Mouse (Mus musculus): ENCODE results near the gene Hist2h2aa2. TPM values are rescaled to one million over a fixed set of nuclear protein-coding genes. Genes with fewer than 3 reads are reported as not detected.
A peak's percentile ranks its signal among the peaks of the same experiment; 100 is the strongest.
"Not testable (repeated sequence)": the region's sequence is repeated elsewhere in the genome, so short reads cannot be mapped to it uniquely, and the experiment has no call there.

Hist2h2aa2 gene
- polyA plus RNA-seq, 1 experiment from 2014 or later: 42.2 TPM

DNA sequence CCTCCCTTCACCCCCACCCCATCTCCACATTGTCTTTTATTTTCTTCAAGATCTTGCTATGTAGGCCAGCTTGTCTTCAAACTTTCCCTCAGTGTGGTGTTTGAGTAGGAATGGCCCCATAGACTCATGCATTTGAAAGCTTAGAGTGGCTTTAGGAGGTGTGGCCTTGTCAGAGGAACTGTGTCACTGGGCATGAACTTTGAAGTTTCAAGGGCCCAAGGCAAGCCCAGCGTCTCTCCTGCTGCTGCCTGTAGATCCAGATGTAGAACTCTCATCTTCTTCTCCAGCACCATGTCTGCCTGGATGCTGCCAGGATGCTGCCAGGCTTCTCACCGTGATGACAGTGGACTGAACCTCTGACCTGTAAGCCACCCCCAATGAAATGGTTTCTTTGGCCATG is 11.2 kb downstream of the Hist2h2aa2 start:
- Histone ChIP-seq H3K27ac (no peak overlapping the region), H3K4me3 (replicated peaks) (no peak overlapping the region), H3K36me3 (no peaks in the 10 kb centered on the region), H3K27me3 (no peaks in the 10 kb centered on the region), H3K9ac (no peak overlapping the region), H3K4me2 (no peak overlapping the region), H3K4me1 (peaks cover 32% of the 10 kb centered on the region), H3K9me3 (replicated peaks) (no peaks in the 10 kb centered on the region)
- WGBS: 62% methylated on average over 2 of the region's 2 CpGs
- ATAC-seq (replicated peaks; ENCODE audit: low FRiP score): no peak

DNA sequence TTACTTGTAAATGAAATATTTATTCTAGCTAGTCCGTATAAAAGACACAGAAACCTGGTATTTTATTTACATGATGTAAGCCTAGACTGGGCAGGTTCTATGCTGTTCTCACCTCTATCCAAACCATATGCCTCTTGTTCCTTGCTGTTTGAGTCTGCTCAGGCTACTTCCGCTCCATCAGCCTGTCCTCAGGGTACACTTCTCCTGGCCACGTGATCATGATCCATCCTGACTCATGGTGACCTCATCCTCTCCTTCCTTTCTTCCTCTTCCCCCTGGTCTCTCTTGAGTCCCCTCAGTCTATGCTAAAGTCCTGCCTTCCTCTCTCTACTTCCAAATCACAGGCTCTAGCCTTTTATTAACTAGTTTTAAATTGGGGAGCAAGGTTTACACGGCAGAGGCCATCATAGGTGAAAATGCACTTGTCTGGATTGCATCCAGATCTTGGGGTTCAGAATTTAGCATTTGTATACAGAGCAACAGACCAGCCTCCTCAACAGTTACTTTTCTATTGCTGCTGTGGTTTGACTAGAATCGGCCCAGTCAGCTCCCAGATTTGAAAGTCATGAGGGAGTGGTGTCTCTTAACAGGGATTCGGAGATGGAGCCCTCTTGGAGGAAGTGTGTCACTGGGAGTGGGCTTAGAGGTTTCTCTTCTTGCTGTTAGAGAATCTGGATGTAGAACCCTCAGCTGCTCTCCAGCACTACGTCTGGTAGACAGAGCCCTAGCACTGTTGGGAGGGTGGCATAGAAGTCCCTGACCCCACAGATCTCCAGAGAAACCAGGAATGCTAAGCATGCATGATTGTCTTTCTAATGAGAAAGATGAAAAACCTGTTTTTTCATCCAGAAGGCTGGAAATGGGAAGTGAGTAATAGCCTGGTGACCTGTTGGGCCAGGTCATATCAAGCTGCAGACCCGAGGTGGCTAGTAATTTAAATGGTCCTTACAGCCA is 13.1 kb downstream of the Hist2h2aa2 start:
- Histone ChIP-seq H3K36me3 (no peaks in the 10 kb centered on the region), H3K9me3 (replicated peaks) (no peaks in the 10 kb centered on the region), H3K27me3 (no peaks in the 10 kb centered on the region), H3K4me2 (no peak overlapping the region), H3K4me3 (replicated peaks) (no peak overlapping the region), H3K4me1 (peaks cover 48% of the 10 kb centered on the region), H3K9ac (no peak overlapping the region), H3K27ac (no peak overlapping the region)
- no peak for ATAC-seq (replicated peaks; ENCODE audit: low FRiP score)
- 61% methylated on average over 8 of the region's 8 CpGs for WGBS

DNA sequence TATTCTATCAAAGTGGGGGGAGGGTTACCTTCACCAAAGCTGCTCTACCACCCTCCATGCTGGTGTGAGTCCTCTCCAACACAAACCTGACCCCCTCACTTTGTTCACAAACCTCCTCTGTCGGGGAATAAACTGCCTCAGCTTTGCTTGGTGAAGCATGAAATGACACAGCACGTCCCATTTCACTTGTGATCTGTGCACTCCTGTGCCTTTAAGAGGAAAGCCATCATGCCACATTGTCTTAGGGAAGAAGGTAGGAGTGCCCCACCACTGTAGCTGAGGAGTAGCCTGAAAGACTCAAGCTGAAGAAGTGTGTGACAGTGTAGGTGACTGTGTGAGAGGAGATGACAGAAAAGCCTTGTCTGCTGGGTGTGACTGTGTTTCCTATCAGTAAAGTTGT is 14.7 kb downstream of the Hist2h2aa2 start:
- H3K4me2 ChIP-seq: peak overlapping the region; percentile 11; the same call in 1 of the 2 replicates

DNA sequence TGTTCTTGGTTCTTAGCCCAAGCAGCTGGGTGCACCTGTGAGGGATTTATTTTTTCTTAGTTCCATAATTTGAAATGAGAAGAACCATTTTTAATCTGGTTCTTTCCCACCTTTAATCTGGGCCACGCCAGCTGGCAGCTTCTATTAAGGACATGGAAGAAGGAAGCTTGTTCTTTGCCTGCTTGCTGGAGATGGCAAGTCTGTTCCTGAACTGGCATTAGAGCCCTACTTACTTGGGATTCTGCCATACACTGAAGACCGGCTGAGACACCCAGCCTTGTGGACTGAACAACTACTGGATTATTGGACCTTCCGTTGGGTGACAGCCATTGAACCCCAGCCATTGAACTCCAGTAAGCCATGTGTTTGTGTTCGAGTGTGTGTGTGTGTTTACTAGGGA is 17.3 kb downstream of the Hist2h2aa2 start:
- Histone ChIP-seq H3K4me1 (peaks cover 60% of the 10 kb centered on the region), H3K4me3 (replicated peaks) (no peak overlapping the region; the same call in 1 of the 2 replicates), H3K36me3 (no peaks in the 10 kb centered on the region)

More for the DNA sequence above, 14.7 kb downstream of the Hist2h2aa2 start:
- no peaks in the 10 kb centered on the region for H3K36me3 ChIP-seq
- no peaks in the 10 kb centered on the region for H3K9me3 ChIP-seq (replicated peaks)
- ATAC-seq (replicated peaks; ENCODE audit: low FRiP score): no peak
- H3K27me3 ChIP-seq: no peaks in the 10 kb centered on the region
- H3K4me1 ChIP-seq: peaks cover 51% of the 10 kb centered on the region
- H3K27ac ChIP-seq: peak overlapping the region; percentile 39
- H3K9ac ChIP-seq: no peak overlapping the region
- no peak overlapping the region for H3K4me3 ChIP-seq (replicated peaks)
- 18% methylated on average over 2 of the region's 2 CpGs for WGBS

DNA sequence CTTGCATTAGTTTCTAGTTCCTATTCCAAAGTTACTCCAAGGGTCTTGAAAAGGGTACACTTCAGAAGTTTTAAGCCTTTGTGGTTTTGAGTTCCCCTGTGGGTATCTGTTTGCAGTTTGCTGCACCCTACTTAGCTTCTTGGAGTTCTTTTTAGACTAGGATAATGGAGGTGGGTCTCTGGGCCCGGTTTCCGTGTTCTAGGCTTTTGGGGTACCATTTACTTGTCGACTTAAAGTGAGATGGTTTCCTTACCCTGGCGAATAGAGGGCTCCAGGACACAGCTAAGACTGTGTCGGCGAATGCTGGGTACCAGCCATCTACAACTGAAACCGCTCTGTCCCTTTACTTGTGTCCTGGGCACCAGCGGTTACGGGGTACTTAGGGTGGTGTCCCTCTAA is 18.4 kb downstream of the Hist2h2aa2 start:
- Histone ChIP-seq H3K9ac (peak overlapping the region; percentile 64), H3K4me1 (peaks cover 51% of the 10 kb centered on the region), H3K9me3 (replicated peaks) (no peaks in the 10 kb centered on the region), H3K27me3 (no peaks in the 10 kb centered on the region), H3K36me3 (no peaks in the 10 kb centered on the region), H3K4me3 (replicated peaks) (peak overlapping the region; percentile 68), H3K27ac (peak overlapping the region; percentile 100), H3K4me2 (peak overlapping the region; percentile 86)
- 21% methylated on average over 9 of the region's 9 CpGs for WGBS
- ATAC-seq (replicated peaks; ENCODE audit: low FRiP score): no peak

More for the DNA sequence above, 17.3 kb downstream of the Hist2h2aa2 start:
- H3K27me3 ChIP-seq: no peaks in the 10 kb centered on the region
- H3K9ac ChIP-seq: 0 out of 2 replicates have a peak overlapping the region, but pooled peaks have one; percentile 10
- 94% methylated on average over 4 of the region's 4 CpGs for WGBS
- 0 out of 2 replicates have a peak overlapping the region, but pooled peaks have one; percentile 4 for H3K27ac ChIP-seq
- no peaks in the 10 kb centered on the region for H3K9me3 ChIP-seq (replicated peaks)
- no peak for ATAC-seq (replicated peaks; ENCODE audit: low FRiP score)
- peak overlapping the region; percentile 86 for H3K4me2 ChIP-seq

DNA sequence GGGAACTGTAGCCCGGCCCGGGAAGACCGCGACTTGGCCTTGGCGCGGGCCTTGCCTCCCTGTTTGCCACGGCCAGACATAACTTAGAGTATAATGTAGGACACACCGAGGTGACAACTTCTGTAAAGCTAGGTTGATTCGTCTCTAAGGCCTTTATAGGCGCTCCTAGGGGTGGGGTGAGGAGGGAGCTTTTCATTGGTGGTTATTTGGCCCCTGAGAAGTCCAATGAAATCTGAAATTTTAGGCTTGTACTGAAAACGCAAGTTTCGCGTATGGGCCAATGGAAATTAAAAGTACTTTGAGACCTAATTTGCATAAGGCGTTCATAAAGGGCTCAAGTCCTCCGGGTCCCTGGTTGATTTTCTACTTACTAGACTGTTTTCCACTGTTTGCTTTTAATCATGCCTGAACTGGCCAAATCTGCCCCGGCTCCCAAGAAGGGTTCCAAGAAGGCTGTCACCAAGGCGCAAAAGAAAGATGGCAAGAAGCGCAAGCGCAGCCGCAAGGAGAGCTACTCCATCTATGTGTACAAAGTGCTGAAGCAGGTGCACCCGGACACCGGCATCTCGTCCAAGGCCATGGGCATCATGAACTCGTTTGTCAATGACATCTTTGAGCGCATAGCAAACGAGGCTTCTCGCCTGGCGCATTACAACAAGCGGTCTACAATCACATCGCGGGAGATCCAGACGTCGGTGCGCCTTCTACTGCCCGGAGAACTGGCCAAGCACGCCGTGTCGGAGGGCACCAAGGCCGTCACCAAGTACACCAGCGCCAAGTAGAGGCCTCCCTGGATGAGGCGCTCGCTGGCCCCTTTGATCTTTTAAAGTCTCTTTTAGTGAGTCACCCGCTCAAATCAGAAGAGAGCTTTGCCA is 19.1 kb downstream of the Hist2h2aa2 start, which contains the start of the genes Hist2h2ac and Hist2h2be:
Gene Hist2h2ac (minus strand): TSS at position 116 of the 875 bp plus-strand sequence.
Gene Hist2h2be (plus strand): TSS at position 355 of the 875 bp plus-strand sequence.
- Histone ChIP-seq H3K36me3 (no peaks in the 10 kb centered on the region), H3K4me3 (replicated peaks) (peak within 1 kb of the TSS; percentile 68), H3K4me1 (peaks cover 46% of the 10 kb centered on the region), H3K9me3 (replicated peaks) (no peaks in the 10 kb centered on the region), H3K9ac (peak within 1 kb of the TSS; percentile 92), H3K27me3 (no peaks in the 10 kb centered on the region), H3K4me2 (peak within 1 kb of the TSS; percentile 86), H3K27ac (peak within 1 kb of the TSS; percentile 100)
- ATAC-seq (replicated peaks; ENCODE audit: low FRiP score): peak; percentile 94
- WGBS: under 1% methylated on average over 43 of the region's 43 CpGs

DNA sequence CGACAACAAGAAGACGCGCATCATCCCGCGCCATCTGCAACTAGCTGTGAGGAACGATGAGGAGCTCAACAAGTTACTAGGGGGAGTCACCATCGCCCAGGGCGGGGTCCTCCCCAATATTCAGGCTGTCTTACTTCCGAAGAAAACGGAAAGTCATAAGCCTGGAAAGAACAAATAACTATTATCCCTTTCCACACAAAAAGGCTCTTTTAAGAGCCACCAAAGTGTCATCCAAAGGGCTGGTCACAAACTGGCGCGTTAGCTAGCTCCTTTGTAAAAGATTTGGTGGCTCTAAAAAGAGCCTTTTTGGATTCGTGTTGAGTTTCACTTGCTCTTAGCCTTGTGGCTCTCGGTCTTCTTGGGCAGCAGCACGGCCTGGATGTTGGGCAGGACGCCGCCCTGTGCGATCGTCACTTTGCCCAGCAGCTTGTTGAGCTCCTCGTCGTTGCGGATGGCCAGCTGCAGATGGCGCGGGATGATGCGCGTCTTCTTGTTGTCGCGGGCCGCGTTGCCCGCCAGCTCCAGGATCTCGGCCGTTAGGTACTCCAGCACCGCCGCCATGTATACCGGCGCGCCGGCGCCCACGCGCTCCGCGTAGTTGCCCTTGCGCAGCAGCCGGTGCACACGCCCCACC is 19.8 kb downstream of the Hist2h2aa2 start:
- Histone ChIP-seq H3K4me1 (peaks cover 41% of the 10 kb centered on the region), H3K9ac (peak overlapping the region; percentile 92), H3K4me2 (peak overlapping the region; percentile 86), H3K27ac (peak overlapping the region; percentile 100), H3K4me3 (replicated peaks) (peak overlapping the region; percentile 68)
- WGBS: under 1% methylated on average over 47 of the region's 47 CpGs
- not testable (repeated sequence) for H3K27me3 ChIP-seq; H3K36me3 ChIP-seq; H3K9me3 ChIP-seq (replicated peaks)
- ATAC-seq (replicated peaks; ENCODE audit: low FRiP score): peak; percentile 2; the same call in 1 of the 2 replicates

DNA sequence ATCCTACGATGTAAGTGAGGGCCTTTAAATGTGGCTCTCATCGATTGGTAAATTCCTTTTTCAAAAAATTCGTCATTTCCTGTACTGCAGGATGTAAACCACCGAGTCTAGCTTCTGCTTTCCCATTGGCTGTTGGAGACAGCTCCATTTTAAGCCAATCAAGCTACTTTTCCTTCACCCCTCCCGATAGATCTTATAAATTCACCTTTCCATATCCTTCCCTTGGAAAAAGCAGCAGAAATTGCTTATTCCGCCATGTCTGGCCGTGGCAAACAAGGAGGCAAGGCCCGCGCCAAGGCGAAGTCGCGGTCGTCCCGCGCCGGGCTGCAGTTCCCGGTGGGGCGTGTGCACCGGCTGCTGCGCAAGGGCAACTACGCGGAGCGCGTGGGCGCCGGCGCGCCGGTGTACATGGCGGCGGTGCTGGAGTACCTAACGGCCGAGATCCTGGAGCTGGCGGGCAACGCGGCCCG is 20.4 kb downstream of the Hist2h2aa2 start, which contains the start of the genes Bola1 and Hist2h2ab:
Gene Bola1 (minus strand): TSS at position 49 of the 470 bp plus-strand sequence.
Gene Hist2h2ab (plus strand): TSS at position 205 of the 470 bp plus-strand sequence.
- 0 out of 2 replicates have a peak, but pooled peaks cover 1% of the 10 kb centered on the region for H3K27me3 ChIP-seq
- no peaks in the 10 kb centered on the region for H3K36me3 ChIP-seq
- peak within 1 kb of the TSS; percentile 68 for H3K4me3 ChIP-seq (replicated peaks)
- WGBS: under 1% methylated on average over 37 of the region's 37 CpGs
- peak within 1 kb of the TSS; percentile 100 for H3K27ac ChIP-seq
- ATAC-seq (replicated peaks; ENCODE audit: low FRiP score): peak; percentile 78
- peak within 1 kb of the TSS; percentile 92 for H3K9ac ChIP-seq
- no peaks in the 10 kb centered on the region for H3K9me3 ChIP-seq (replicated peaks)
- peak within 1 kb of the TSS; percentile 86 for H3K4me2 ChIP-seq
- peaks cover 36% of the 10 kb centered on the region for H3K4me1 ChIP-seq

DNA sequence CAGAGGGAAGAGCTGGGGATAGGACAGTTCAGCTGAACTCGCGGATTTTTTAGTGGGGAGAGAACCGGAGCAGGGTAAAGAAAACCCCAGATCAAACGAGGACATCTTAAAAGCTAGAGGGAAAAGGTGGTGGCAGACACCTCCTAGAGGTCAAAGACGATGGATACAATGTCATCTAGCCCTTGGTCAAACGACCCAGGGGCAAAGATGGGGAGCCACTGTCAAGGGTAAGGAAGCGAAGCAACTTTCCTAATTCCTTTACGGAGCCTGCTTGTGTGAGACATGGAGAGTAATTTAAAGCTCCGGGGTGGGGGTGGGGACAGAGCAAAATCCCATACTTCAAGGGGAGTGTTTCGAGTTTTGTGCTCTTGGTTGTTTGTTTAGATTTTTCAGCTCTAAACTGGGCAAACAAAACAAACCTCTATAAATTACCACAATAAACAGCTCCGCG is 20.9 kb downstream of the Hist2h2aa2 start:
- Histone ChIP-seq H3K27me3 (0 out of 2 replicates have a peak, but pooled peaks cover 2% of the 10 kb centered on the region), H3K9ac (peak overlapping the region; percentile 50), H3K36me3 (no peaks in the 10 kb centered on the region), H3K4me1 (peaks cover 35% of the 10 kb centered on the region), H3K4me3 (replicated peaks) (peak overlapping the region; percentile 68), H3K4me2 (peak overlapping the region; percentile 86), H3K27ac (peak overlapping the region; percentile 100), H3K9me3 (replicated peaks) (no peaks in the 10 kb centered on the region)
- WGBS: 0% methylated on average over 12 of the region's 12 CpGs
- peak; percentile 7; the same call in 1 of the 2 replicates for ATAC-seq (replicated peaks; ENCODE audit: low FRiP score)

DNA sequence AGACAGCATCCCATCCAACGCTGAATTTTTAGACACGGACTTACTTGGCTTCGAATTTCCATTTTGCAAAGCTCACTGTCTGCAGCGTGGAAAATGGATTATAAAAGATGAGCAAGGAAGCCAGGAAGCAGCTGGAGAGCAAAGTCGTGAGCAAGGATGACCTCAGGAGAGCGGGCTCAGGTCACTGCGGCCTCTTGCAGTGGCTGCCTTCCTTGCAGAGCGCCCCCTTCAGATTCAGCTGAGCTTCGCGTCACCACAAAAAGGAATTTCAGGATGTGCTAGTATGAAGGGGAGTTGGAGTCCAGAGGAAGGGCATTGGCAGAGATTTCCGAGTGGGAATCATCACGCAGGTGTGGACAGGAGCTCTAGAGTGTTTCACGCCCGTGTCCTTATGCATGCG is 30.8 kb downstream of the Hist2h2aa2 start:
- Histone ChIP-seq H3K9ac (no peak overlapping the region), H3K27me3 (no peaks in the 10 kb centered on the region), H3K4me2 (no peak overlapping the region), H3K9me3 (replicated peaks) (no peaks in the 10 kb centered on the region), H3K4me3 (replicated peaks) (no peak overlapping the region), H3K36me3 (no peaks in the 10 kb centered on the region), H3K27ac (no peak overlapping the region), H3K4me1 (peaks cover 4% of the 10 kb centered on the region)
- no peak for ATAC-seq (replicated peaks; ENCODE audit: low FRiP score)
- WGBS: 32% methylated on average over 15 of the region's 15 CpGs

DNA sequence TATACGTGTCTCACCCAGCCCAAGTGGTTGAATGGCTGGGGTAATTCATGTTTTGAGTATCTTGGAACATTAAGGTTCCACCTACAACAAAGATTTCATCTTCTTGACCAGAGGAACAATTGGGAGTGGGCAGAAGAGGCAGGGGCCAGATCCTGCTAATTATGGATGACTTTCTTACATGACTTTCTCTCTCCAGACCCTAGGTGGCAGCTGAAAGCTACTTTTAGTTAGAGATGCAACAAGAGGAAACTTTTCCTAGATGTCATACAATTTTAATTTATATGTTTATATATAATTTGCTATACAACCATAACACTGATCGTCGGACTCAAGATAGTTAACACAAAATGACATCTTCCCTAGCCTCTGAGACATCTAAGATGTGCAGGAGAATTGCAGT is 32.3 kb downstream of the Hist2h2aa2 start:
- no peaks in the 10 kb centered on the region for H3K36me3 ChIP-seq
- no peak for ATAC-seq (replicated peaks; ENCODE audit: low FRiP score)
- H3K9me3 ChIP-seq (replicated peaks): no peaks in the 10 kb centered on the region
- no peak overlapping the region for H3K4me2 ChIP-seq
- no peak overlapping the region for H3K4me3 ChIP-seq (replicated peaks)
- WGBS: 86% methylated on average over 3 of the region's 3 CpGs
- no peak overlapping the region for H3K9ac ChIP-seq
- H3K27me3 ChIP-seq: no peaks in the 10 kb centered on the region
- H3K4me1 ChIP-seq: peaks cover 4% of the 10 kb centered on the region
- no peak overlapping the region for H3K27ac ChIP-seq
